Mouse (Mus musculus): ENCODE data around the gene Arhgap24.

Arhgap24 gene

GRCm38 (mm10) chr5:102481215-102482211, at the start of gene Arhgap24:
Gene Arhgap24, plus strand, starts transcription at chr5:102481391.
- DNase-seq: peak; percentile 71 to 75

GRCm38 (mm10) chr5:102434182-102434581, 47.0 kb upstream of the Arhgap24 start:
- no peak for DNase-seq

GRCm38 (mm10) chr5:102436581-102436980, 44.6 kb upstream of the Arhgap24 start:
- DNase-seq: no peak

GRCm38 (mm10) chr5:102439119-102439877, 41.9 kb upstream of the Arhgap24 start:
- no peak for DNase-seq

- DNase-seq: no peak
Observed at GRCm38 (mm10) chr5:102447436-102447835, 33.8 kb upstream of the Arhgap24 start.

- DNase-seq: no peak
Observed at GRCm38 (mm10) chr5:102450897-102451296, 30.3 kb upstream of the Arhgap24 start.

GRCm38 (mm10) chr5:102452079-102452797, 29.0 kb upstream of the Arhgap24 start:
- no peak for DNase-seq

GRCm38 (mm10) chr5:102453324-102453723, 27.9 kb upstream of the Arhgap24 start:
- DNase-seq: no peak

GRCm38 (mm10) chr5:102455247-102455646, 25.9 kb upstream of the Arhgap24 start:
- no peak for DNase-seq

GRCm38 (mm10) chr5:102460452-102461197, 20.6 kb upstream of the Arhgap24 start:
- no peak for DNase-seq

GRCm38 (mm10) chr5:102462948-102463347, 18.2 kb upstream of the Arhgap24 start:
- DNase-seq: no peak

- no peak for DNase-seq
Observed at GRCm38 (mm10) chr5:102465372-102465771, 15.8 kb upstream of the Arhgap24 start.

GRCm38 (mm10) chr5:102468292-102468691, 12.9 kb upstream of the Arhgap24 start:
- DNase-seq: no peak

GRCm38 (mm10) chr5:102470284-102470683, 10.9 kb upstream of the Arhgap24 start:
- no peak for DNase-seq

- no peak for DNase-seq
Observed at GRCm38 (mm10) chr5:102478076-102478475, 3.1 kb upstream of the Arhgap24 start.

GRCm38 (mm10) chr5:102483285-102483975, 2.2 kb downstream of the Arhgap24 start:
- DNase-seq: no peak

GRCm38 (mm10) chr5:102491554-102491953, 10.4 kb downstream of the Arhgap24 start:
- no peak for DNase-seq

GRCm38 (mm10) chr5:102492152-102492551, 11.0 kb downstream of the Arhgap24 start:
- DNase-seq: no peak

GRCm38 (mm10) chr5:102494827-102495226, 13.6 kb downstream of the Arhgap24 start:
- no peak for DNase-seq

GRCm38 (mm10) chr5:102497205-102497604, 16.0 kb downstream of the Arhgap24 start:
- no peak for DNase-seq

- no peak for DNase-seq
Observed at GRCm38 (mm10) chr5:102498747-102499146, 17.6 kb downstream of the Arhgap24 start.
